Mouse (Mus musculus): Measurements from ENCODE around the gene Phactr2. TPM values are rescaled to one million over a fixed set of nuclear protein-coding genes. Genes with fewer than 3 reads are reported as not detected.

Phactr2 gene
- total and polyA plus RNA-seq, 3 experiments: not detected

DNA sequence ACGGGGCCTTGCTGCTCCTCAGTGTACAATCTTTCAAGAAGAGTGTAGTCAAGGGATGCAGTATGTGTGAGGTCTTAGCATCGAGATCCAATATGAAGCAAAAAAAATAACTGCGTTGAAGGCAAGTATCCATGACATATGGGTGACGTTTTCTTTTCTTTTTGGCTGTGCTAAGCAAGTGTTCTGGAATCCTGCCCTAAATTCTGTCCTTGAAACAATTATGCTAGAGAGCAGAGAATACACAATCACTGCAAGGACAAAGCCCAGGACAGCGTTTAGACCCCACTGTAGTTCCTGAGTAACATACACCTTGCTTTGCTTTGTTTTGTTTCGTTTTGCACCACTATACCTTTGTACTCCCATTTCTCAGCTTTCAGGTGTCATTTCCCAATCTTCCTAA is 5.1 kb upstream of the Phactr2 start:
- TF ChIP-seq MAFK (IDR thresholded peaks at IDR 0.05; ENCODE audit: borderline replicate concordance, low read depth, low read length) (no peak), E2F4 (IDR thresholded peaks at IDR 0.05; ENCODE audit: borderline replicate concordance, low read depth, low read length) (no peak), ZMIZ1 (IDR thresholded peaks at IDR 0.05; ENCODE audit: low read depth, low read length) (no peak), ELF1 (IDR thresholded peaks at IDR 0.05; ENCODE audit: low read depth, low read length) (no peak), SIN3A (IDR thresholded peaks at IDR 0.05; ENCODE audit: low read length) (no peak), CHD2 (IDR thresholded peaks at IDR 0.05; ENCODE audit: low read length) (no peak), RAD21 (IDR thresholded peaks at IDR 0.05; ENCODE audit: low read depth, low read length) (no peak), POLR2AphosphoS5 (IDR thresholded peaks at IDR 0.05; ENCODE audit: borderline replicate concordance, low read depth, low read length) (no peak), JUND (IDR thresholded peaks at IDR 0.05; ENCODE audit: low read depth, low read length) (no peak), NELFE (IDR thresholded peaks at IDR 0.05; ENCODE audit: low read depth, low read length) (no peak)
- Histone ChIP-seq H3K36me3 (ENCODE audit: control insufficient read depth in 1 of 2, insufficient read depth in 2 of 2, low read length in 2 of 2) (no peaks in the 10 kb centered on the region), H3K27me3 (ENCODE audit: control insufficient read depth in 1 of 2, insufficient read depth in 2 of 2, low read length in 2 of 2) (no peaks in the 10 kb centered on the region), H3K27ac (ENCODE audit: control insufficient read depth, low read depth, low read length) (no peak overlapping the region), H3K4me3 (ENCODE audit: control insufficient read depth in 1 of 2, insufficient read depth in 1 of 2, low read depth in 2 of 2, low read length in 2 of 2) (no peak overlapping the region), H3K9ac (ENCODE audit: control insufficient read depth, low read depth, low read length, poor library complexity, severe bottlenecking) (no peak overlapping the region), H3K79me2 (ENCODE audit: control insufficient read depth, insufficient read depth, low read length, poor library complexity) (no peaks in the 10 kb centered on the region), H3K4me1 (ENCODE audit: control insufficient read depth in 1 of 2, insufficient read depth in 2 of 2, low read length in 2 of 2) (no peaks in the 10 kb centered on the region), H3K9me3 (replicated peaks; ENCODE audit: insufficient read depth, low read length) (no peaks in the 10 kb centered on the region)
- no peak for DNase-seq (ENCODE audit: low read depth, low spot score)

DNA sequence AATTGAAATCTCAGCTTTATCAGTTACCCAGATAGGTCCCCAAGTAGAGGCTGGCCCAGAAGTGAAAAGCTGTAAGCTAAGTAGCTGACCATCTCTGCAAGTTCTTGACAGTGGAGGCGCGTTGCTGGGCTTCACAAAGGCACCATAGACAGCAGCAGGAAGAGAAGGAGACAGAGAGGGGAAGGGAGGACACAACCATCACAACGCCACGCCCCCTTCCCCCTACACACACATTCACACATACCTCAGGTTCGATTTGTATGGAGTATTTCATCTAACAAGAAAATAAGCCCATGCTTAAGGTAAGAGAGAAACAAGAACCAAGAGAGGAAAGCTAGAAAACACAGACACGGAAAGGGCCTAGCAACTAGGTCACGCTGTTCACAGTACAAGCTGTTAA is 909 bp upstream of the Phactr2 start:
- TF ChIP-seq E2F4 (IDR thresholded peaks at IDR 0.05; ENCODE audit: borderline replicate concordance, low read depth, low read length): no peak
- no peak for TF ChIP-seq CTCF (IDR thresholded peaks at IDR 0.05 in 2 of 3, conservative IDR thresholded peaks at IDR 0.05 in 1 of 3; ENCODE audit: control insufficient read depth in 1 of 3, insufficient read depth in 1 of 3, low read depth in 2 of 3, low read length in 3 of 3, poor library complexity in 1 of 3, severe bottlenecking in 1 of 3)
- no peak for TF ChIP-seq BHLHE40 (IDR thresholded peaks at IDR 0.05; ENCODE audit: borderline replicate concordance, low read depth, low read length)
- no peak for TF ChIP-seq UBTF (IDR thresholded peaks at IDR 0.05; ENCODE audit: borderline replicate concordance, insufficient read depth, low read depth, low read length)
- TF ChIP-seq POLR2AphosphoS5 (IDR thresholded peaks at IDR 0.05; ENCODE audit: borderline replicate concordance, low read depth, low read length): no peak
- TF ChIP-seq USF2 (IDR thresholded peaks at IDR 0.05; ENCODE audit: borderline replicate concordance in 1 of 2, insufficient read depth in 1 of 2, low read depth in 1 of 2, low read length in 2 of 2): no peak
- TF ChIP-seq ETS1 (IDR thresholded peaks at IDR 0.05; ENCODE audit: low read depth, low read length): no peak
- H3K9me3 ChIP-seq (replicated peaks; ENCODE audit: insufficient read depth, low read length): no peaks in the 10 kb centered on the region
- H3K4me1 ChIP-seq (ENCODE audit: control insufficient read depth in 1 of 2, insufficient read depth in 2 of 2, low read length in 2 of 2): no peaks in the 10 kb centered on the region
- H3K9ac ChIP-seq (ENCODE audit: control insufficient read depth, low read depth, low read length, poor library complexity, severe bottlenecking): no peak overlapping the region
- no peak overlapping the region for H3K4me3 ChIP-seq (ENCODE audit: control insufficient read depth in 1 of 2, insufficient read depth in 1 of 2, low read depth in 2 of 2, low read length in 2 of 2)
- H3K27ac ChIP-seq (ENCODE audit: control insufficient read depth, low read depth, low read length): no peak overlapping the region
- no peak for DNase-seq (ENCODE audit: low read depth, low spot score)
- H3K36me3 ChIP-seq (ENCODE audit: control insufficient read depth in 1 of 2, insufficient read depth in 2 of 2, low read length in 2 of 2): no peaks in the 10 kb centered on the region
- no peaks in the 10 kb centered on the region for H3K79me2 ChIP-seq (ENCODE audit: control insufficient read depth, insufficient read depth, low read length, poor library complexity)
- no peaks in the 10 kb centered on the region for H3K27me3 ChIP-seq (ENCODE audit: control insufficient read depth in 1 of 2, insufficient read depth in 2 of 2, low read length in 2 of 2)
